Mouse (Mus musculus) heart, adult 2 months (tissue): ENCODE data around the gene Frmd8. TPM values are rescaled to one million over a fixed set of nuclear protein-coding genes. Genes with fewer than 3 reads are reported as not detected.

Experiments
- DNase-seq, 2 experiments: peaks; one replicate each; pipeline ENCODE4 v3.0.0; 2021
- H3K27ac ChIP-seq: fragments of 200-600 bp; 2 replicates; pipeline ENCODE4 v1.8.1; 2022
- H3K27me3 ChIP-seq: fragments of 200-500 bp; 2 replicates; pipeline ENCODE4 v1.6.1; 2012; ENCODE audit warnings: mild to moderate bottlenecking, low read length, inconsistent platforms, mixed read lengths; ENCODE audit not compliant: control insufficient read depth, insufficient read depth
- H3K36me3 ChIP-seq: fragments of 200-500 bp; 2 replicates; pipeline ENCODE4 v1.6.1; 2012; ENCODE audit warnings: low read length, inconsistent platforms; ENCODE audit not compliant: control insufficient read depth, insufficient read depth
- H3K4me1 ChIP-seq: fragments of 200-500 bp; 2 replicates; pipeline ENCODE4 v1.6.1; 2011; ENCODE audit warnings: low read length; ENCODE audit not compliant: control insufficient read depth, insufficient read depth
- H3K4me3 ChIP-seq: fragments of 200-600 bp; 2 replicates; pipeline ENCODE4 v1.8.1; 2022
- H3K79me2 ChIP-seq: fragments of 200-500 bp; replicated peaks from 2 replicates; pipeline ENCODE4 v1.6.1; 2012; ENCODE audit warnings: mild to moderate bottlenecking, inconsistent platforms, low read length, moderate library complexity, mixed read lengths; ENCODE audit not compliant: control insufficient read depth, insufficient read depth
- H3K9ac ChIP-seq: fragments of 200-500 bp; 2 replicates; pipeline ENCODE4 v1.6.1; 2012; ENCODE audit warnings: low read depth, mild to moderate bottlenecking, control low read depth, inconsistent platforms, low read length, mixed read lengths
- CTCF ChIP-seq: fragments of 200-600 bp; IDR thresholded peaks from 2 replicates; pipeline ENCODE4 v1.8.1; 2022; ENCODE audit warnings: antibody characterized with exemption, mild to moderate bottlenecking, moderate library complexity
- EP300 ChIP-seq: fragments of 200-500 bp; IDR thresholded peaks from 2 replicates; pipeline ENCODE4 v1.6.1; 2011; ENCODE audit warnings: low read depth, low read length, control low read depth; ENCODE audit not compliant: insufficient read depth
- POLR2A ChIP-seq: fragments of 200-500 bp; IDR thresholded peaks from 2 replicates; pipeline ENCODE4 v1.6.1; 2011; ENCODE audit warnings: mild to moderate bottlenecking, low read depth, low read length, control low read depth; ENCODE audit not compliant: insufficient read depth
- WGBS: fragments of 180-500 bp; shearing (Covaris S2); methylation state at CpG from one replicate; pipeline ENCODE4 v1.1.7; 2018; 5-methylcytosine and 5-hydroxymethylcytosine counted together
- intact Hi-C: fragments of 180-260 bp; cut with DNase I; formaldehyde crosslinking; loops from one replicate; pipeline ENCODE4 v1.15.1; 2025
- polyA plus RNA-seq: library from polyadenylated mRNA; depleted of rRNA; stranded (reverse); fragments of >200 nt; gene quantifications from 2 replicates; pipeline ENCODE4 v1.2.3, GENCODE M21; 2012
- total RNA-seq, 2 experiments: library from RNA; stranded (reverse); gene quantifications; 2 replicates each; pipeline ENCODE4 v1.2.3; 2021

Gene Frmd8
- total and polyA plus RNA-seq, 3 experiments, result 7.0 to 8.4 (median 7.7) TPM

- H3K36me3 ChIP-seq, result peaks cover 5% of the 10 kb centered on the region; the same call in 1 of the 2 replicates
- WGBS, result 73% methylated on average over 3 of the region's 3 CpGs
- intact Hi-C loops, result loop anchor here (1.0 to 5.0 kb wide), 2 partner anchors 58 to 124 kb away; partner anchors contain the start of genes Ehbp1l1 and Fam89b
- TF ChIP-seq POLR2A (no peak), EP300 (no peak), CTCF (no peak)
- H3K27me3 ChIP-seq, result no peaks in the 10 kb centered on the region
- peaks cover 34% of the 10 kb centered on the region for H3K4me1 ChIP-seq
- 0 out of 2 replicates have a peak overlapping the region, but pooled peaks have one; percentile 18 for H3K9ac ChIP-seq
- H3K4me3 ChIP-seq, result no peak overlapping the region
- DNase-seq, result no peak
- no peaks in the 10 kb centered on the region for H3K79me2 ChIP-seq
- H3K27ac ChIP-seq, result peak overlapping the region; percentile 100
These were observed 24.2 kb downstream of the Frmd8 start for GRCm38 (mm10) chr19:5850860-5851259.

- DNase-seq, result peak; percentile 94 to 96
- H3K27ac ChIP-seq, result peak overlapping the region; percentile 100
- no peaks in the 10 kb centered on the region for H3K79me2 ChIP-seq
- H3K9ac ChIP-seq, result peak overlapping the region; percentile 33
- TF ChIP-seq CTCF, result no peak; the same call in 1 of the 2 replicates
- peak; percentile 100 for TF ChIP-seq EP300
- peak; percentile 78 for TF ChIP-seq POLR2A
- WGBS, result 7% methylated on average over 11 of the region's 11 CpGs
- no peaks in the 10 kb centered on the region for H3K27me3 ChIP-seq
- intact Hi-C loops, result loop anchor here (1.0 to 5.0 kb wide), 2 partner anchors 57 to 123 kb away; partner anchors contain the start of genes Ehbp1l1 and Fam89b
- H3K36me3 ChIP-seq, result peaks cover 5% of the 10 kb centered on the region; the same call in 1 of the 2 replicates
- peaks cover 34% of the 10 kb centered on the region for H3K4me1 ChIP-seq
- H3K4me3 ChIP-seq, result peak overlapping the region; percentile 52
These were observed 25.1 kb downstream of the Frmd8 start for GRCm38 (mm10) chr19:5849843-5850527.

GRCm38 (mm10) chr19:5848826-5849672 is 26.0 kb downstream of the Frmd8 start:
- DNase-seq, result peak; percentile 69 to 76
- Histone ChIP-seq H3K4me3 (peak overlapping the region; percentile 52), H3K27me3 (no peaks in the 10 kb centered on the region), H3K27ac (peak overlapping the region; percentile 100), H3K36me3 (peaks cover 5% of the 10 kb centered on the region; the same call in 1 of the 2 replicates), H3K79me2 (0 out of 2 replicates have a peak, but pooled peaks cover 1% of the 10 kb centered on the region), H3K4me1 (peaks cover 34% of the 10 kb centered on the region), H3K9ac (peak overlapping the region; percentile 75)
- 11% methylated on average over 13 of the region's 13 CpGs for WGBS
- intact Hi-C loops, result no loop called here
- TF ChIP-seq POLR2A (peak; percentile 70), EP300 (peak; percentile 81), CTCF (peak; percentile 11; the same call in 1 of the 2 replicates)

- TF ChIP-seq POLR2A, result peak; percentile 33
- TF ChIP-seq CTCF, result no peak
- 0 out of 2 replicates have a peak, but pooled peaks have one; percentile 16 for TF ChIP-seq EP300
- no peaks in the 10 kb centered on the region for H3K27me3 ChIP-seq
- WGBS, result 12% methylated on average over 14 of the region's 14 CpGs
- 0 out of 2 replicates have a peak, but pooled peaks cover 3% of the 10 kb centered on the region for H3K79me2 ChIP-seq
- DNase-seq, result peak; percentile 82 to 88
- peaks cover 5% of the 10 kb centered on the region; the same call in 1 of the 2 replicates for H3K36me3 ChIP-seq
- peak overlapping the region; percentile 100 for H3K27ac ChIP-seq
- H3K4me3 ChIP-seq, result peak overlapping the region; percentile 52
- peak overlapping the region; percentile 75 for H3K9ac ChIP-seq
- intact Hi-C loops, result no loop called here
- peaks cover 34% of the 10 kb centered on the region for H3K4me1 ChIP-seq
These were observed 26.8 kb downstream of the Frmd8 start for GRCm38 (mm10) chr19:5848032-5848825.

GRCm38 (mm10) chr19:5847306-5847796 is 27.7 kb downstream of the Frmd8 start:
- H3K9ac ChIP-seq, result peak overlapping the region; percentile 75
- 0 out of 2 replicates have a peak, but pooled peaks cover 3% of the 10 kb centered on the region for H3K79me2 ChIP-seq
- intact Hi-C loops, result no loop called here
- H3K27ac ChIP-seq, result peak overlapping the region; percentile 100
- WGBS, result 19% methylated on average over 4 of the region's 4 CpGs
- peak overlapping the region; percentile 52 for H3K4me3 ChIP-seq
- no peaks in the 10 kb centered on the region for H3K27me3 ChIP-seq
- peaks cover 33% of the 10 kb centered on the region for H3K4me1 ChIP-seq
- DNase-seq, result peak; percentile 56 to 67
- peaks cover 9% of the 10 kb centered on the region; the same call in 1 of the 2 replicates for H3K36me3 ChIP-seq
- TF ChIP-seq POLR2A, result no peak; the same call in 1 of the 2 replicates
- no peak for TF ChIP-seq CTCF
- TF ChIP-seq EP300, result no peak
